Mouse (Mus musculus): ENCODE data around the gene Pdpr. TPM values are rescaled to one million over a fixed set of nuclear protein-coding genes. Genes with fewer than 3 reads are reported as not detected.
A peak's percentile ranks its signal among the peaks of the same experiment; 100 is the strongest.

The Pdpr gene
- total RNA-seq, 1 experiment: 23.6 TPM

DNA sequence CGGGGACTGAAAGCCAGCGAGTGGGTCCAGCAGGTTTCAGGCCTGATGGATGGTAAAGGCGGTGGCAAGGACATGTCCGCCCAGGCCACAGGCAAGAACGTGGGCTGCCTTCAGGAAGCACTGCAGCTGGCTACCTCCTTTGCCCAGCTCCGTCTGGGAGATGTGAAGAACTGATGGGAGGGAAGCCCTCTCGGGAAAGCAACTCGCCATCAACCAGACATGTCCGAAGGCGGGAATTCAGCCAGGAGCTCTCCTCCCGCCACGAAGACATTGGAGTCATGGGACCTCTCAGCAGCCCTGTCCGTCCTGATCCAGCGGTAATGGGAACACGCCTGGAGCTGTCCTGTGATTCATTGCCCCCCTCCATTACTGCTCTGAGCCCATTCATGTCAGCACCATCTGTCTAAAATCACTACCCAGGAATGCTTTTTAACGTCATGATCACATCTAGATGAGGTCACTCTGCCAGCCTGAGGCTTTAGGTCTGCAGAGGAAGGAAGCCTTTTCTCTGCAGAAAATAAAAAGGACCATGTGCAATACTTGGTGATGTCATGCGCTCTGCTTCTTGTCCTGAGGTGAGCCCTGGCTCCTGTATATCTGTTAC lies 39.3 kb upstream of the Pdpr start:
- no peak for TF ChIP-seq CHD2 (IDR thresholded peaks at IDR 0.05; ENCODE audit: low read depth, low read length)
- no peak for TF ChIP-seq MAFK (IDR thresholded peaks at IDR 0.05; ENCODE audit: insufficient read depth, low read depth, low read length)
- no peak for TF ChIP-seq HCFC1 (IDR thresholded peaks at IDR 0.05; ENCODE audit: borderline replicate concordance, insufficient read depth, low read length)
- TF ChIP-seq ZNF384 (IDR thresholded peaks at IDR 0.05; ENCODE audit: low read depth, low read length): no peak
- TF ChIP-seq ZC3H11A (IDR thresholded peaks at IDR 0.05; ENCODE audit: borderline replicate concordance, low read depth, low read length): no peak
- no peak overlapping the region for H3K9ac ChIP-seq (ENCODE audit: insufficient read depth, low read depth, low read length, poor library complexity, severe bottlenecking)
- no peaks in the 10 kb centered on the region for H3K9me3 ChIP-seq (ENCODE audit: control insufficient read depth, insufficient read depth, low read depth, low read length)
- in situ Hi-C loops (cut with MboI; ENCODE audit: low sequenced_read_pairs in 2 of 2, unreplicated experiment in 2 of 2): no loop called here
- H3K4me3 ChIP-seq (ENCODE audit: insufficient read depth in 1 of 2, low read depth in 1 of 2, low read length in 2 of 2, poor library complexity in 1 of 2, severe bottlenecking in 1 of 2): no peak overlapping the region
- DNase-seq (ENCODE audit: low read depth, low spot score): no peak
- peaks cover 0 to 7% of the 10 kb centered on the region in 2 experiments; a peak in 1 of 4 replicates for H3K4me1 ChIP-seq (ENCODE audit: control insufficient read depth in 2 of 2, insufficient read depth in 2 of 2, low read length in 2 of 2, poor library complexity in 1 of 2)
- H3K36me3 ChIP-seq (ENCODE audit: control insufficient read depth, insufficient read depth, low read length, poor library complexity, severe bottlenecking): peaks cover 56% of the 10 kb centered on the region
- peak overlapping the region; percentile 35; the same call in 1 of the 2 replicates for H3K27ac ChIP-seq (ENCODE audit: insufficient read depth, low read depth, low read length, poor library complexity, severe bottlenecking)

DNA sequence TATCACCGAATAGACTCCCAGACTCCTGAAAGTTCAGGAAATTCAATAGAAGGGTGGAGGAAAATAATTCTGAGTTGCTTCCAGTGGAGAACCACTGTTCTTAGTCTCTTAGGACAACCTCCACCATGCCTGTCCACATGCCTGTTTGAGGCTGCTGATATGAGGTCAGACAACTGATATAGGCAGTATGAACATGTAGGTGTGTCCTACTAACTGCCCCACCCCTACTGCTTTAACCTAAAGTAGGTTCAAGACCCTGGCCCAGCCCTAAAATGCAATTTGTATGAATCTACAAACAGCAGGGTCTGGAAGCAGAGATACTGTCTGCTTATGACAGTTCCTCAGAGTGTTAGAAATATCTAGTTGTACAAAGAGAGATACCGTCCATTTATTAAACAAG lies 38.8 kb upstream of the Pdpr start:
- H3K9ac ChIP-seq (ENCODE audit: insufficient read depth, low read depth, low read length, poor library complexity, severe bottlenecking): no peak overlapping the region
- in situ Hi-C loops (cut with MboI; ENCODE audit: low sequenced_read_pairs in 2 of 2, unreplicated experiment in 2 of 2): no loop called here
- H3K9me3 ChIP-seq (ENCODE audit: control insufficient read depth, insufficient read depth, low read depth, low read length): no peaks in the 10 kb centered on the region
- TF ChIP-seq HCFC1 (IDR thresholded peaks at IDR 0.05; ENCODE audit: borderline replicate concordance, insufficient read depth, low read length): no peak
- no peak; the same call in 1 of the 2 replicates for TF ChIP-seq ZC3H11A (IDR thresholded peaks at IDR 0.05; ENCODE audit: borderline replicate concordance, low read depth, low read length)
- TF ChIP-seq CHD2 (IDR thresholded peaks at IDR 0.05; ENCODE audit: low read depth, low read length): no peak
- no peak for TF ChIP-seq MAFK (IDR thresholded peaks at IDR 0.05; ENCODE audit: insufficient read depth, low read depth, low read length)
- TF ChIP-seq ZNF384 (IDR thresholded peaks at IDR 0.05; ENCODE audit: low read depth, low read length): no peak
- no peak overlapping the region; a peak in 1 of 4 replicates for H3K4me3 ChIP-seq (ENCODE audit: insufficient read depth in 1 of 2, low read depth in 1 of 2, low read length in 2 of 2, poor library complexity in 1 of 2, severe bottlenecking in 1 of 2)
- H3K4me1 ChIP-seq (ENCODE audit: control insufficient read depth in 2 of 2, insufficient read depth in 2 of 2, low read length in 2 of 2, poor library complexity in 1 of 2): peaks cover 0 to 7% of the 10 kb centered on the region in 2 experiments; a peak in 1 of 4 replicates
- H3K27ac ChIP-seq (ENCODE audit: insufficient read depth, low read depth, low read length, poor library complexity, severe bottlenecking): no peak overlapping the region
- peaks cover 52% of the 10 kb centered on the region for H3K36me3 ChIP-seq (ENCODE audit: control insufficient read depth, insufficient read depth, low read length, poor library complexity, severe bottlenecking)
- DNase-seq (ENCODE audit: low read depth, low spot score): no peak

DNA sequence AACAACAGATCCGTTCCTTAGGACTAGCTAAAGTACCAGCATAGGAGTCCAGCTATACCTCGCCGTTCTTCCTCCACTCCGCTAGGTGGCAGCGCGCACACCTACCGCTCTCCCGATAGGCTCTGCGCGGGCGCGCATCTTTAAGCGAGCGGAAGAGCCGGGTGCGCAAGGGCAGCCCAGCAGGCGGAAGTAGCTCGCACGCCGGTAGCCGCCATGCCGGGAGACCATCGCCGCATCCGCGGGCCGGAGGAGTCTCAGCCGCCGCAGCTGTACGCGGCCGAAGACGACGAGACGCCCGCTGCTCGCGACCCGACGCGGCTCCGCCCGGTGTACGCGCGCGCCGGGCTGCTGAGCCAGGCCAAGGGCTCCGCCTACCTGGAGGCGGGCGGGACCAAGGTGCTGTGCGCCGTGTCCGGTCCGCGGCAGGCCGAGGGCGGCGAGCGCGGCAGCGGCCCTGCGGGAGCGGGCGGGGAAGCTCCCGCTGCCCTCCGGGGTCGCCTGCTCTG lies 38.2 kb upstream of the Pdpr start, which contains the start of gene Exosc6:
Exosc6 (plus strand) TSS at position 182 of the 506 bp plus-strand sequence.
- DNase-seq (ENCODE audit: low read depth, low spot score): peak; percentile 92
- H3K4me3 ChIP-seq (ENCODE audit: insufficient read depth in 1 of 2, low read depth in 1 of 2, low read length in 2 of 2, poor library complexity in 1 of 2, severe bottlenecking in 1 of 2): peak within 1 kb of the TSS; percentile 90 to 94
- H3K9ac ChIP-seq (ENCODE audit: insufficient read depth, low read depth, low read length, poor library complexity, severe bottlenecking): peak within 1 kb of the TSS; percentile 99
- H3K36me3 ChIP-seq (ENCODE audit: control insufficient read depth, insufficient read depth, low read length, poor library complexity, severe bottlenecking): peaks cover 48% of the 10 kb centered on the region
- no peaks in the 10 kb centered on the region for H3K9me3 ChIP-seq (ENCODE audit: control insufficient read depth, insufficient read depth, low read depth, low read length)
- peak within 1 kb of the TSS; percentile 91 for H3K27ac ChIP-seq (ENCODE audit: insufficient read depth, low read depth, low read length, poor library complexity, severe bottlenecking)
- TF ChIP-seq HCFC1 (IDR thresholded peaks at IDR 0.05; ENCODE audit: borderline replicate concordance, insufficient read depth, low read length) (peak; percentile 77; the same call in 1 of the 2 replicates), CHD2 (IDR thresholded peaks at IDR 0.05; ENCODE audit: low read depth, low read length) (no peak), MAFK (IDR thresholded peaks at IDR 0.05; ENCODE audit: insufficient read depth, low read depth, low read length) (no peak)
- H3K4me1 ChIP-seq (ENCODE audit: control insufficient read depth in 2 of 2, insufficient read depth in 2 of 2, low read length in 2 of 2, poor library complexity in 1 of 2): peaks cover 0 to 9% of the 10 kb centered on the region in 2 experiments; a peak in 1 of 4 replicates
- in situ Hi-C loops (cut with MboI; ENCODE audit: low sequenced_read_pairs in 2 of 2, unreplicated experiment in 2 of 2): no loop called here

DNA sequence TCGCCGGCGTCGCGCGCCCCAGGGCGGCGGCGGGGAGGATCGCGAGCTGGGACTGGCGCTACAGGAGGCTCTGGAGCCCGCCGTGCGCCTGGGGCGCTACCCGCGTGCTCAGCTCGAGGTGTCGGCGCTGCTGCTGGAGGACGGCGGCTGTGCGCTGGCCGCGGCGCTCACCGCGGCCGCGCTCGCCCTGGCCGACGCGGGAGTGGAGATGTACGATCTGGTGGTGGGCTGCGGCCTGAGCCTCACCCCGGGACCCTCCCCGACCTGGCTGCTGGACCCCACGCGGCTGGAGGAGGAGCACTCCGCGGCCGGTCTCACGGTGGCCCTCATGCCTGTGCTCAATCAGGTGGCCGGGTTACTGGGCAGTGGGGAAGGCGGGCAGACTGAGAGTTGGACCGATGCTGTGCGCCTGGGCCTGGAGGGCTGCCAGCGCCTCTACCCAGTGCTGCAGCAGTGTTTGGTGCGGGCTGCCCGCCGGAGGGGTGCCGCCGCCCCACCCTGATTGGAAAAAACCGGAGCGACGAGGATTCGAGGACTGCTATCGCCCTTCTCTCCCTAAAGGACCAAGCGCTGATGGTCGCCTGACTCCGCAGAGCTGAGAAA lies 37.6 kb upstream of the Pdpr start:
- Histone ChIP-seq H3K27ac (ENCODE audit: insufficient read depth, low read depth, low read length, poor library complexity, severe bottlenecking) (peak overlapping the region; percentile 91), H3K9ac (ENCODE audit: insufficient read depth, low read depth, low read length, poor library complexity, severe bottlenecking) (peak overlapping the region; percentile 99), H3K9me3 (ENCODE audit: control insufficient read depth, insufficient read depth, low read depth, low read length) (no peaks in the 10 kb centered on the region), H3K4me3 (ENCODE audit: insufficient read depth in 1 of 2, low read depth in 1 of 2, low read length in 2 of 2, poor library complexity in 1 of 2, severe bottlenecking in 1 of 2) (peak overlapping the region; percentile 90 to 94), H3K4me1 (ENCODE audit: control insufficient read depth in 2 of 2, insufficient read depth in 2 of 2, low read length in 2 of 2, poor library complexity in 1 of 2) (peaks cover 0 to 10% of the 10 kb centered on the region in 2 experiments; a peak in 1 of 4 replicates), H3K36me3 (ENCODE audit: control insufficient read depth, insufficient read depth, low read length, poor library complexity, severe bottlenecking) (peaks cover 45% of the 10 kb centered on the region)
- no peak for DNase-seq (ENCODE audit: low read depth, low spot score)
- TF ChIP-seq HCFC1 (IDR thresholded peaks at IDR 0.05; ENCODE audit: borderline replicate concordance, insufficient read depth, low read length) (no peak), CHD2 (IDR thresholded peaks at IDR 0.05; ENCODE audit: low read depth, low read length) (no peak), ZNF384 (IDR thresholded peaks at IDR 0.05; ENCODE audit: low read depth, low read length) (no peak), ZC3H11A (IDR thresholded peaks at IDR 0.05; ENCODE audit: borderline replicate concordance, low read depth, low read length) (no peak), MAFK (IDR thresholded peaks at IDR 0.05; ENCODE audit: insufficient read depth, low read depth, low read length) (no peak)
- in situ Hi-C loops (cut with MboI; ENCODE audit: low sequenced_read_pairs in 2 of 2, unreplicated experiment in 2 of 2): no loop called here
